Mouse (Mus musculus): Measurements from ENCODE around the gene Gm1604a. TPM values are rescaled to one million over a fixed set of nuclear protein-coding genes. Genes with fewer than 3 reads are reported as not detected.

Gm1604a gene
- not detected in 2 replicates for polyA plus RNA-seq (2012; rRNA removed; ENCODE audit: low replicate concordance)

DNA sequence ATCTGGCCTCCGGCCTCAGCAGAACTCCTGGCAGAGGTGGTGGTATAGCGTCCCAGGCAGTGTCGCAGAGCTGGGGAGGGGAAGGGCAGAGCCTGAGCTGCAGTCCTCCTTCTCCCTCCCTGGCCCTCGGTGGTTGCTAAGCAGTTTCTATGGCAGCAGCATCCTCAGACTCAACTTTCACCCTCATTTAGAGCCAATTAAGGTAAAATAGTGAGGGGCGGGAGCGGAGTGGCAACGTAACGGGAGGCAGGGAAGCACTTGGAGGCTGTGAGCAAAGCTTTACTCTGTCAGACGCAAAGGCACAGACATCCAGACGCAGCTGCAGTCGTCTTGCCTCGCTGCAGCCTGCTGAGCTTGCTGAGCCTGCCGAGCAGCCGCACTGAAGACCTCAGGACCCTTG lies at the start of gene Gm1604a:
Gene Gm1604a, plus strand, starts transcription at position 312 of the 400 bp plus-strand sequence.

DNA sequence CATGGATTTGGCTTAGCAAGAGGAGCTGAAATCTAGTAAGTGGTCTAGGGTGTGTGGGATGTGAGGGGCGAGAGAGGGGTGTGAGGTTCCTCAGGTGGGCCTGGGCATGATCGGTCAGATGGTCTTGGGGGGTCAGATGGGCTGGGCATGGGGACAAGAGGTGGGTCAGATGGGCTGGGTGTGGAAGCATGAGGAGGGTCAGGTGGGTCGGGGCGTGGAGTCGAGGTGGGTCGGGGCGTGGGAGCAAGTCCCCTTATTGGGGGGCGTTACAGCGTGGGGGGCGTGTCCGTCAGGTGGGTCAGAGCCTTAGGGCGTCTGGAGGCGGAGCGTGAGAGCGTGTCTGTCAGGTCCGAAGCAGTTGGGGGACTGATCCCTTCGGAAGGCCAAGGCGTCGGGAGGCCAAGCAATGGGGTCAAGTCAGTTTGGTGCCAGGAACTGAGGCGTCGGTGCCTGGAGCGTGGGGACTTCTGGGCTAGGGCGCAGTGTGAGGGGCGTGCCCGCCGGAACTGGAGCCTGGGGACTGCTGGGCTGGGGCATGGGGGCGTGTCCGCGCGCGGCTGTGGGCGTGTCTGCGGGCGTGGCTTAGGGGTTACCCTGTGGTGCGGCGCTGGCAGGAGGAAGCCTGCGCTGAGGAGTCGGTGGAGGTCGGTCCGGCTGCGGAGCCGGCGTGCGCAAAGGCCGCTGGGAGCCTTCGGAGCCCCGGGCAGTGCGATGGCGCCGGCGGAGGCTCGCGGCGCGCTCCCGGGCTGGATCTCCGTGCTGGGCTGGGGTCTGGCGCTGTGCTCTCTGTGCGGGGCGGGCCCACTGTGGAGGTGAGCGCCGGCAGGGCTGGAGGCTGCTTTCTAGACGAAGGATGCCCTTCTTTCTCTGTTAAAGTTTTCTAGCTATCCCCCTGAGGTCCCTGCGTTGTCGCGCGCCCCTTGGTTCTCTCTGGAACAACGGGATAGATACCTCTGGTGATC lies 46.8 kb upstream of the Gm1604a start, which contains the start of gene Gm49721:
Gene Gm49721, plus strand, starts transcription at position 618 of the 962 bp plus-strand sequence.

Other genes starting within 250 kb of the Gm1604a start
- gene Ezr, start 242.8 kb upstream of the Gm1604a start, polyA plus RNA-seq (2012; rRNA removed; ENCODE audit: low replicate concordance), result 102 and 171 TPM in 2 replicates
- gene Rsph3b, start 76.9 kb upstream of the Gm1604a start, polyA plus RNA-seq (2012; rRNA removed; ENCODE audit: low replicate concordance), result 25.1 and 29.1 TPM in 2 replicates
- 3.1 and 4.2 TPM in 2 replicates for gene Tagap1, start 64.4 kb upstream of the Gm1604a start, polyA plus RNA-seq (2012; rRNA removed; ENCODE audit: low replicate concordance)
- 42.0 and 55.3 TPM in 2 replicates for gene Rnaset2b, start 54.9 kb upstream of the Gm1604a start, polyA plus RNA-seq (2012; rRNA removed; ENCODE audit: low replicate concordance)
- 9.4 TPM in 1 of 2 replicates, not detected in the other for gene Gm49721, start 46.7 kb upstream of the Gm1604a start, polyA plus RNA-seq (2012; rRNA removed; ENCODE audit: low replicate concordance)
- gene Rps6ka2, start 144.5 kb downstream of the Gm1604a start, polyA plus RNA-seq (2012; rRNA removed; ENCODE audit: low replicate concordance), result 1.5 and 1.6 TPM in 2 replicates

All from duodenum, adult 2 months (tissue).